Mouse (Mus musculus): ENCODE data around the gene Fgfr2.

Gene Fgfr2

DNA sequence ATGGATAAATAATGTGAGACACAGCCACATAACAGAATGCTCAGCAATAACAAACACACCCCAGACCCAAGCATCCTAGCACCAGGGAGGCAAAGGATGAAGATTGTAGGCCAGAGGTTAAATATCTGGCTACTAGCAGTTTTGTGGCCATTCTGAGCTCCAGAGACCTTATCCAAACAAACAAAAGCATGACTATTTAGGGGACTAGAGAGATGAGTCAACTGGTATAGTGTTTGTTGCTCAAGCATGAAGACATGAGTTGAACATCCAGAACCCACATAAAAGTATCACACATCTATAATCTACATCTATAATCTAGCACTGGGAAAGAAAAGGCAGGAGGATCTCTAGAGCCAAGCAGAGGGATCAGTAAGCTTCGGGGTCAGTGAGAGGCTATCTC is 280.7 kb downstream of the Fgfr2 start:
- DNase-seq (ENCODE audit: low read depth in 1 of 2, low spot score in 2 of 2) = no peak

GRCm38 (mm10) chr7:132841287-132841686 is 281.9 kb downstream of the Fgfr2 start:
- DNase-seq (ENCODE audit: low read depth in 1 of 2, low spot score in 2 of 2) = no peak

GRCm38 (mm10) chr7:132830955-132831354 is 292.2 kb downstream of the Fgfr2 start:
- no peak for DNase-seq (ENCODE audit: low read depth in 1 of 2, low spot score in 2 of 2)

- DNase-seq (ENCODE audit: low read depth in 1 of 2, low spot score in 2 of 2) = no peak
Measured at GRCm38 (mm10) chr7:132824346-132825022, 298.7 kb downstream of the Fgfr2 start.

- DNase-seq (ENCODE audit: low read depth in 1 of 2, low spot score in 2 of 2) = no peak
Measured at GRCm38 (mm10) chr7:132823832-132824231, 299.3 kb downstream of the Fgfr2 start.

DNA sequence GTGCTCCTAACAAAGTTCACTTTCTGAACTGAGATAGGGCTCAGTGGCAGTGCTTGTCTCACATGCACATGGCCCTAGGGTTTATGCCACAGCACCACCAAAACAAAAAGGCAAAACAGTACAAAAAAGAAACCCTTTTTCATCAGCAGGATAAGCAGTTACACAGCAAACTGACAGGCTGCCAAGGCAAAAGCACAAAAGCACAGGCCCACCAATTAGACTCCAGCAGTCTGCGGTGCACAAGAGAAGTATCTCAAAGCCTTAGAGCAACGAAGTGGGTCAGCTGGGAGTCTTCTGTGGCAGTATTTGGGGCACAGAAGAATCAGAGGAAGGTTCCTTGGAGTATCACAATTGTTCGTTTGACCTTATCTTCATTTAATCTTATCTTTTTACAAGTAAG is 302.5 kb downstream of the Fgfr2 start:
- no peak for DNase-seq (ENCODE audit: low read depth in 1 of 2, low spot score in 2 of 2)

- DNase-seq (ENCODE audit: low read depth in 1 of 2, low spot score in 2 of 2) = no peak
Measured at GRCm38 (mm10) chr7:132817056-132817455, 306.1 kb downstream of the Fgfr2 start.

GRCm38 (mm10) chr7:132816528-132816927 is 306.6 kb downstream of the Fgfr2 start:
- DNase-seq (ENCODE audit: low read depth in 1 of 2, low spot score in 2 of 2) = no peak

DNA sequence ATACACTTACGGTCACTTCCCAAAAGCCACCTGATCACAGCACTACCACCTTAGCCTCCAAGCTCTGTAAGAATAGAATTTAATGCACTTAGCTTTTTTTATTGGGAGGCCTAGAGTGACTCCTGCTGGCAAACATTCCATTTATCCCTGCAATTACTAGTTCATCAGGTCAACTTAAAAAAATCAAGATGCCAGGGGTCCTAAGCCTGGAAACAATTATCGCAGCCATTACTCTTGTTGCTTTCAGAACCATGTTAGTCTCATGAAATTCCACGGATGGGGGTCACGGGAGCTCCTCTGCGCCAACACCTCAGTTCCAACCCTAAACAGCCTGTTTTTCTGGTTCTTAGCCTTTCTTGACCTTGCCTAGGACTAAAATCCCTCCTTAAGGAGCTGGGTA is 308.1 kb downstream of the Fgfr2 start:
- DNase-seq (ENCODE audit: low read depth in 1 of 2, low spot score in 2 of 2) = no peak

DNA sequence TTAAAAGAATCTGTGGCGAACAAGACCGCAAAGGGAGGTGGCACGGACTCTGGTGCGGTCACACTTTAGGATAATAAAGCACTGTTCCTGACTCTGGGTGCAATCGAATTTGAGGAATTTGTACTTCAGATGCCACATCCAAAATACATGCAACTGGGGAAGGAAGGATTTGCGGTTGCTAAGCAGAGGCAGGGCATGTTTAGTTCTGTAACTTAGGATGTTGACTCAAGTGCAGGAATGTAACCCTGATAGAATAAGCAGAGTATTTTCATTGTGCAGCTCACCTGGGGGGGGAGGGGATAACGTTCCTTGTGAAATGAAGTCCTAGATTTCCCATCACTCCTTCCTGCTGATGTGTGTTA is 309.1 kb downstream of the Fgfr2 start:
- DNase-seq (ENCODE audit: low read depth in 1 of 2, low spot score in 2 of 2) = no peak

- peak in 1 of 2 experiments; percentile 46 for DNase-seq (ENCODE audit: low read depth in 1 of 2, low spot score in 2 of 2)
Measured at GRCm38 (mm10) chr7:132813416-132814088, 309.6 kb downstream of the Fgfr2 start, which contains the start of gene Fam53b. Fam53b (minus strand) TSS chr7:132813886.

GRCm38 (mm10) chr7:132812619-132813415 is 310.3 kb downstream of the Fgfr2 start:
- peak in 1 of 2 experiments; percentile 28 for DNase-seq (ENCODE audit: low read depth in 1 of 2, low spot score in 2 of 2)

DNA sequence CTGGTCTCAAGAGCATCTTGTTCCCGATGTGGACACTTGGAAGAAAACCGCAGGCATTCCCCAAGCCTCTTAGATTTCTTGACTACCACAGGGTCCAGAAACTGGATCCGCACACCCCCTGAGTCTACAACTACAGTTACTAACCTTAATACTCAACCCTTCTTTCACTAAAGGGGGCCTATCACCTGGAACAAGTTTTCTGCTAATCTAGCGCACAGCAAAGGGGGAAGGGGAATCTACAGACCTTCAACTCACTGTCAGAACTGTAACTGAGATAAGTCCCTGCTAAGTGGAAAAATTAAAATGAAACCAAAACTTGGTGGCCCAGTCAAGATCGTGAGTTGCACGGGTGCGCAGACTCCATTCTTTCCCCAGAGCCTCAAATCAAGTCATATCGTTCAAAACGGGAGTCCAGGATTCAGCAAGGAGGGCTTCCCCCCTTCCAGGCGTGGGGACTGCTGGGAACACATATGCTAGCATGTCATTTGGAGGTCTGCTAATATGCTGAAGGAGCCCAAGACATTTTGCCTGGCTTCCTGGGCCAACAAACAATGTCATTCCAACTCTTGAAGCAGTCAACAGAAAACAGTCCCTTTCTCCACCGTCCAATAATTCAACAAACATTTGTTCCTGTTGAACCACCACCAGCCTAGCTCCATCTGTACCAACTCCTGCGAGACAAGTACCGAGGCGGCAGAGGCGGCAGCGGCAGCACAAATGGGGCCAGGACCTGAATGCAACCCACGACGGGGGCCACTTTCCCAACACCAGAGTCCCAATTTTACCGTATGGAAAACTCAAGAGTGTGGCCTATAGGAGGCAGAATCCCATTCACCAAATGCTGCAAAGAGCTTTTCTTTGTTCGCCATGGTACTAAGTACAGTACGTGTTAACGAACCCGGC is 311.2 kb downstream of the Fgfr2 start:
- no peak for DNase-seq (ENCODE audit: low read depth in 1 of 2, low spot score in 2 of 2)

GRCm38 (mm10) chr7:132810879-132811278 is 312.3 kb downstream of the Fgfr2 start:
- DNase-seq (ENCODE audit: low read depth in 1 of 2, low spot score in 2 of 2) = peak; percentile 66 to 74

GRCm38 (mm10) chr7:132810368-132810767 is 312.8 kb downstream of the Fgfr2 start:
- no peak for DNase-seq (ENCODE audit: low read depth in 1 of 2, low spot score in 2 of 2)

DNA sequence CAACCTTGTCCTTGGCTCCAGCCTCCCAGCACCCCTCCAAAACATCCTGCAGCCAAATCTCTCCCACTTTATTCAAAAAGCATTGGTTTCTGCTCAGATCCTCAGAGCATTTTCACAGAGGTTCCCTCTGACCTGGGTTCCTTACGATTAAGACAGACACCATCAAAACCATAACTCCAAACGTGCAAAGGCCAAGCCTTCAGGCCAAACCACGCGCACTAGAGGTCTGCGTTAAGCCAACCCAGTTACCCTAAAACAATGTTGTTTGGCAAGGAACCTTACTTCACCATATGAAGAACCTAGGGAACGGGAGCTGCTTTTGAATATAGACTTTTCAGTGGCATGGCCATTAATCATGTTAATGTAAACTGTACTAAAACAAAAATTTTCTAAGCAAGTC is 313.4 kb downstream of the Fgfr2 start:
- no peak for DNase-seq (ENCODE audit: low read depth in 1 of 2, low spot score in 2 of 2)

GRCm38 (mm10) chr7:132808841-132809682 is 314.1 kb downstream of the Fgfr2 start:
- no peak for DNase-seq (ENCODE audit: low read depth in 1 of 2, low spot score in 2 of 2)

DNA sequence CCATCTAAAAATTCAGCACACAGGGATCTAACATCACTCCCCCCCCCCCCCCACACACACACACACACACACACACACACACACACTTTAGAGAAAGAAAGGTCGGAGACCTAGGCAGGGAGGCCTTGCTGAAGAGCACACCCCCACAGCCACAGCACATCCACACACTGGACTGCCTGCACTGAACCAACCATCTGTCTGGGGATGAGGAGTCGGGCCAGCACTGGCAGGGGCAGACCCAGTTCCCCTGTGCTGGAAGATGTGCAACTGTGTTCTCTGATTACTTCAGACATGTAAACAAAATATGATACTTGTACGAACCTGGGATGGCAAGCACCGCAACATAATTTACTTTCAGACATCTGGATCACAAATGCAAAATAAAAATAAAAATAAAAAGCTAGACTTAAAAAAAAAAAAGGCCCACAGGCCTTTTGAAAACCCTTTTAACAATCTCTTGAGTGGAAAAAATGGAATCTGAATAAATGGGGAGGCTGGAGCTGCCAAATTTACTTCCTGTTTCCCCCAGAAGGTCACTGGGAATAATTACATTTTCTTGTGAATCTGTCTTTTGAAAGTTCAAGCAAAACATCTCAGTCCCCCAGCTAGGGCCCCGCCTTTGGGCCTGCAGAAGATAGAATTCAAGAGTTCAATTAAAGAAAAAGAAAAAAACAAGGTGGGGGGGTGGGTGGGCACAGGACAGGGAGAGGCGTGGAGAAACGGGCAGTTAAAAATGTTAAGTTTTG is 314.9 kb downstream of the Fgfr2 start:
- DNase-seq (ENCODE audit: low read depth in 1 of 2, low spot score in 2 of 2) = no peak

Data from monocyte, adult 2 months (primary cell).